Mouse (Mus musculus) lung, embryonic 16.5 days (tissue): Measurements from ENCODE around the gene Ahctf1. TPM values are rescaled to one million over a fixed set of nuclear protein-coding genes. Genes with fewer than 3 reads are reported as not detected.

Experiments
- ATAC-seq: fragments of 200-750 bp; cut with Nextera tagmentation; 2 replicates; pipeline ENCODE4 v1.8.0; 2017; ENCODE audit warnings: low read depth, mild to moderate bottlenecking, moderate library complexity
- H3K27ac ChIP-seq: fragments of 300-500 bp; sonication (generic); 2 replicates; pipeline ENCODE4 v1.5.1; 2014; ENCODE audit warnings: mild to moderate bottlenecking, control low read depth, low read length
- H3K27me3 ChIP-seq: fragments of 300-500 bp; sonication (generic); 2 replicates; pipeline ENCODE4 v1.6.1; 2014; ENCODE audit warnings: low read depth, low read length, mixed read lengths; ENCODE audit not compliant: control insufficient read depth, insufficient read depth
- H3K36me3 ChIP-seq: fragments of 300-500 bp; sonication (generic); 2 replicates; pipeline ENCODE4 v1.6.1; 2014; ENCODE audit warnings: low read length; ENCODE audit not compliant: control insufficient read depth, insufficient read depth
- H3K4me1 ChIP-seq: fragments of 300-500 bp; sonication (generic); replicated peaks from 2 replicates; pipeline ENCODE4 v1.6.1; 2014; ENCODE audit warnings: low read length, mixed read lengths; ENCODE audit not compliant: control insufficient read depth, insufficient read depth
- H3K4me2 ChIP-seq: fragments of 300-500 bp; sonication (generic); 2 replicates; pipeline ENCODE4 v1.6.1; 2014; ENCODE audit warnings: low read depth, low read length, control low read depth
- H3K4me3 ChIP-seq: fragments of 300-500 bp; sonication (generic); 2 replicates; pipeline ENCODE4 v1.5.1; 2014; ENCODE audit warnings: mild to moderate bottlenecking, low read length, control low read depth
- H3K9ac ChIP-seq: fragments of 300-500 bp; sonication (generic); 2 replicates; pipeline ENCODE4 v1.6.1; 2014; ENCODE audit warnings: low read length, control low read depth
- H3K9me3 ChIP-seq: fragments of 300-500 bp; sonication (generic); 2 replicates; pipeline ENCODE4 v1.6.1; 2016; ENCODE audit warnings: low read length; ENCODE audit not compliant: control insufficient read depth
- WGBS: fragments of 180-500 bp; shearing (Covaris S2); extraction: QIAGEN DNeasy Blood & Tissue Kit; methylation state at CpG from one replicate; pipeline ENCODE4 v1.1.7; 2014; 5-methylcytosine and 5-hydroxymethylcytosine counted together
- polyA plus RNA-seq: library from polyadenylated mRNA; unstranded; fragments of >200 nt; fragmentation: Nextera tagmentation; extraction: Ambion mirVana; gene quantifications from 2 replicates; pipeline ENCODE4 v1.2.1, GENCODE M21; 2015

Gene Ahctf1
- polyA plus RNA-seq, 1 experiment from 2014 or later = 17.7 TPM

GRCm38 (mm10) chr1:179709390-179709789 lies 94.1 kb downstream of the Ahctf1 start:
- H3K27ac ChIP-seq = no peak overlapping the region
- H3K36me3 ChIP-seq = no peaks in the 10 kb centered on the region
- H3K27me3 ChIP-seq = no peaks in the 10 kb centered on the region
- 56% methylated on average over 6 of the region's 6 CpGs for WGBS
- H3K4me3 ChIP-seq = no peak overlapping the region
- no peaks in the 10 kb centered on the region for H3K9me3 ChIP-seq
- no peak overlapping the region for H3K4me2 ChIP-seq
- no peak overlapping the region for H3K9ac ChIP-seq
- peak; percentile 85; the same call in 1 of the 2 replicates for ATAC-seq
- H3K4me1 ChIP-seq = no peaks in the 10 kb centered on the region; the same call in 1 of the 2 replicates

- Histone ChIP-seq H3K27me3 (no peaks in the 10 kb centered on the region), H3K4me1 (no peaks in the 10 kb centered on the region; the same call in 1 of the 2 replicates), H3K9ac (no peak overlapping the region), H3K4me3 (no peak overlapping the region), H3K36me3 (no peaks in the 10 kb centered on the region), H3K4me2 (no peak overlapping the region), H3K9me3 (no peaks in the 10 kb centered on the region), H3K27ac (no peak overlapping the region)
- no peak for ATAC-seq
- WGBS = 88% methylated on average over 6 of the region's 6 CpGs
These were observed 98.3 kb downstream of the Ahctf1 start for GRCm38 (mm10) chr1:179705154-179705553.

- no peaks in the 10 kb centered on the region for H3K4me1 ChIP-seq
- no peaks in the 10 kb centered on the region for H3K9me3 ChIP-seq
- ATAC-seq = no peak
- no peak overlapping the region for H3K9ac ChIP-seq
- no peak overlapping the region for H3K27ac ChIP-seq
- H3K36me3 ChIP-seq = no peaks in the 10 kb centered on the region
- 36% methylated on average over 3 of the region's 3 CpGs for WGBS
- no peaks in the 10 kb centered on the region for H3K27me3 ChIP-seq
- no peak overlapping the region for H3K4me2 ChIP-seq
- H3K4me3 ChIP-seq = no peak overlapping the region
These were observed 99.3 kb downstream of the Ahctf1 start for GRCm38 (mm10) chr1:179704150-179704549.

Other genes with a start within 250 kb of the Ahctf1 start
- 74.5 and 76.7 TPM in 2 replicates for gene Sccpdh, start 135.5 kb downstream of the Ahctf1 start, polyA plus RNA-seq
- 0.44 TPM in 1 of 2 replicates, not detected in the other for gene Kif28, start 58.4 kb downstream of the Ahctf1 start, polyA plus RNA-seq
- gene Gm10518, start 304 bp downstream of the Ahctf1 start, polyA plus RNA-seq = not detected in 2 replicates
- 13.6 and 13.7 TPM in 2 replicates for gene Cdc42bpa, start 156.8 kb upstream of the Ahctf1 start, polyA plus RNA-seq